Mouse (Mus musculus) embryo, embryonic 10.5 days (tissue): ENCODE measurements around the gene Gk.

Source experiments
- DNase-seq: peaks from one replicate; pipeline ENCODE4 v3.0.0-alpha.2; 2015; ENCODE audit warnings: low spot score

Gk gene

GRCm38 (mm10) chrX:85776544-85777087 is at the start of gene Gk:
Gene Gk, minus strand, starts transcription at chrX:85776819.
- peak; percentile 93 for DNase-seq

GRCm38 (mm10) chrX:85804706-85805376 is 28.2 kb upstream of the Gk start:
- no peak for DNase-seq

- DNase-seq: no peak
Observed at GRCm38 (mm10) chrX:85803006-85803405, 26.4 kb upstream of the Gk start.

- no peak for DNase-seq
Observed at GRCm38 (mm10) chrX:85797449-85797848, 20.8 kb upstream of the Gk start.

GRCm38 (mm10) chrX:85778346-85778745 is 1.7 kb upstream of the Gk start:
- DNase-seq: no peak

GRCm38 (mm10) chrX:85777141-85777540 is 522 bp upstream of the Gk start:
- DNase-seq: peak; percentile 69

GRCm38 (mm10) chrX:85775879-85776543 is 608 bp downstream of the Gk start:
- DNase-seq: no peak

- no peak for DNase-seq
Observed at GRCm38 (mm10) chrX:85771303-85771702, 5.3 kb downstream of the Gk start.

- DNase-seq: no peak
Observed at GRCm38 (mm10) chrX:85770747-85771146, 5.9 kb downstream of the Gk start.

GRCm38 (mm10) chrX:85768578-85768977 is 8.0 kb downstream of the Gk start:
- no peak for DNase-seq

- no peak for DNase-seq
Observed at GRCm38 (mm10) chrX:85756005-85756404, 20.6 kb downstream of the Gk start.

GRCm38 (mm10) chrX:85743837-85744236 is 32.8 kb downstream of the Gk start:
- DNase-seq: no peak

- no peak for DNase-seq
Observed at GRCm38 (mm10) chrX:85733228-85733627, 43.4 kb downstream of the Gk start.

GRCm38 (mm10) chrX:85731133-85731938 is 45.3 kb downstream of the Gk start:
- no peak for DNase-seq

- no peak for DNase-seq
Observed at GRCm38 (mm10) chrX:85721226-85721625, 55.4 kb downstream of the Gk start.

GRCm38 (mm10) chrX:85710399-85710798 is 66.2 kb downstream of the Gk start:
- DNase-seq: no peak

- no peak for DNase-seq
Observed at GRCm38 (mm10) chrX:85705715-85706114, 70.9 kb downstream of the Gk start.

GRCm38 (mm10) chrX:85683723-85684122 is 92.9 kb downstream of the Gk start:
- no peak for DNase-seq

GRCm38 (mm10) chrX:85682125-85682524 is 94.5 kb downstream of the Gk start:
- no peak for DNase-seq

- DNase-seq: peak; percentile 63
Observed at GRCm38 (mm10) chrX:85676808-85677207, 99.8 kb downstream of the Gk start.
